Mouse (Mus musculus) heart, embryonic 15.5 days (tissue): ENCODE results near the gene Coch. TPM values are rescaled to one million over a fixed set of nuclear protein-coding genes. Genes with fewer than 3 reads are reported as not detected.

Experiments used
- ATAC-seq: fragments of 200-750 bp; cut with Nextera tagmentation; replicated peaks from 2 replicates; pipeline ENCODE4 v1.8.0; 2017; ENCODE audit warnings: low read depth, moderate TSS enrichment; ENCODE audit not compliant: insufficient number of reproducible peaks, insufficient read depth, low FRiP score
- H3K27ac ChIP-seq: fragments of 300-500 bp; sonication (generic); 2 replicates; pipeline ENCODE4 v1.5.1; 2015; ENCODE audit warnings: mild to moderate bottlenecking, inconsistent platforms
- H3K27me3 ChIP-seq: fragments of 300-500 bp; sonication (generic); 2 replicates; pipeline ENCODE4 v1.6.1; 2015; ENCODE audit warnings: inconsistent platforms
- H3K36me3 ChIP-seq: fragments of 300-500 bp; sonication (generic); 2 replicates; pipeline ENCODE4 v1.6.1; 2015; ENCODE audit warnings: mild to moderate bottlenecking, inconsistent platforms
- H3K4me1 ChIP-seq: fragments of 300-500 bp; sonication (generic); replicated peaks from 2 replicates; pipeline ENCODE4 v1.6.1; 2015; ENCODE audit warnings: inconsistent platforms
- H3K4me2 ChIP-seq: fragments of 300-500 bp; sonication (generic); 2 replicates; pipeline ENCODE4 v1.6.1; 2015; ENCODE audit warnings: inconsistent platforms, mild to moderate bottlenecking, moderate library complexity
- H3K4me3 ChIP-seq: fragments of 300-500 bp; sonication (generic); 2 replicates; pipeline ENCODE4 v1.5.1; 2015; ENCODE audit warnings: mild to moderate bottlenecking, inconsistent platforms
- H3K9ac ChIP-seq: fragments of 300-500 bp; sonication (generic); 2 replicates; pipeline ENCODE4 v1.6.1; 2015; ENCODE audit warnings: mild to moderate bottlenecking, inconsistent platforms
- H3K9me3 ChIP-seq: fragments of 300-500 bp; sonication (generic); replicated peaks from 2 replicates; pipeline ENCODE4 v1.6.1; 2016; ENCODE audit warnings: inconsistent platforms
- WGBS: fragments of 180-500 bp; shearing (Covaris S2); methylation state at CpG from one replicate; pipeline ENCODE4 v1.1.7; 2015; ENCODE audit warnings: mixed read lengths; 5-methylcytosine and 5-hydroxymethylcytosine counted together
- polyA plus RNA-seq: library from polyadenylated mRNA; unstranded; fragments of >200 nt; fragmentation: Nextera tagmentation; extraction: Ambion mirVana; gene quantifications from 2 replicates; pipeline ENCODE4 v1.2.1, GENCODE M21; 2015

Gene Coch
- polyA plus RNA-seq, 1 experiment from 2014 or later, result 1.4 TPM

GRCm38 (mm10) chr12:51594030-51594470 lies 909 bp downstream of the Coch start:
- Histone ChIP-seq H3K4me1 (peaks cover 17% of the 10 kb centered on the region), H3K4me3 (peak overlapping the region; percentile 69), H3K27ac (no peak overlapping the region), H3K9ac (peak overlapping the region; percentile 50), H3K4me2 (peak overlapping the region; percentile 99), H3K27me3 (peaks cover 55% of the 10 kb centered on the region), H3K9me3 (no peaks in the 10 kb centered on the region), H3K36me3 (no peaks in the 10 kb centered on the region)
- no peak for ATAC-seq
- WGBS, result 3% methylated on average over 18 of the region's 18 CpGs

GRCm38 (mm10) chr12:51603306-51603705 lies 10.2 kb downstream of the Coch start:
- Histone ChIP-seq H3K27me3 (no peaks in the 10 kb centered on the region), H3K27ac (no peak overlapping the region), H3K4me2 (no peak overlapping the region), H3K9ac (no peak overlapping the region), H3K4me1 (no peaks in the 10 kb centered on the region), H3K36me3 (peaks cover 15% of the 10 kb centered on the region), H3K9me3 (no peaks in the 10 kb centered on the region), H3K4me3 (no peak overlapping the region)
- no peak for ATAC-seq
- 90% methylated on average over 10 of the region's 10 CpGs for WGBS

DNA sequence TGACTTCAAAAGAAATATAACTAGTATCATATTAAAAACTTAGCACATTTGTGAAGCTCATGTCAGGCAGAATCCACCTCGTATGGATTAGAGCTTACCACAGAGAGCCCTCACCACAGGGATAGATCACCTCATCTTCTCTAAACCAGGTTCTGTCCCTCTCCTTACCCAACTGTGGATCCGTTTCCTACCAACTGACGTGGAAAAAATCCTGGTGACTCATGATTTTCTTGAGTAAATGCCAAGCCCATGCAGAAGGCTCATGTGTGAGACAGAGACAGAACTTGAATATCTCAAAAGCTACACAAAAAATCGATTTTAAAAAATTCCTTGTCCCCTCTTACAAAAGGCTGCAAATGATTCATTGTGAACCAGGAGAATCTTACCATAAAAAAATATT lies 13.0 kb downstream of the Coch start:
- ATAC-seq, result no peak
- Histone ChIP-seq H3K27ac (no peak overlapping the region), H3K4me2 (no peak overlapping the region), H3K4me3 (no peak overlapping the region), H3K27me3 (no peaks in the 10 kb centered on the region), H3K4me1 (no peaks in the 10 kb centered on the region), H3K9ac (no peak overlapping the region), H3K9me3 (no peaks in the 10 kb centered on the region), H3K36me3 (peaks cover 23% of the 10 kb centered on the region)
- 80% methylated on average over 4 of the region's 4 CpGs for WGBS

DNA sequence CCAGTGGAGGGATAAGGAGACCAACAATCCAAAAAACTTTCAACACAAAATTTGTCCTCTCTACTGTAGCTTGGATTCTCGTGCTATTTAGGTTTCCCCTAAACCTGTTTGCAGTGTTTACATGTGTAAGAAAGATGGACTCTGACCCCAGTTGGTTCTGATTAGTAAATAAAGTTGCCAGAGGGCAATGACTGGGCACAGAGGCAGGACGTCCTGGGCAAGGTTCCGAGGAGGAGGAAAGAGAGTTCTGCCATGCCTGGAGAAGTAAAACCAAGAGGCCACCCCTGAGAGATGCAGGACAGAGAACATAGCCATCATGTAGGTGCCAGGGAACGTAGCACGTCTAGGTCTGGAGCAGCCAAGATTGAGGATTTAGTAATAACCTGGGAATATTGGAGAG lies 19.2 kb downstream of the Coch start:
- 91% methylated on average over 5 of the region's 5 CpGs for WGBS
- Histone ChIP-seq H3K9ac (no peak overlapping the region), H3K9me3 (no peaks in the 10 kb centered on the region), H3K36me3 (peaks cover 56% of the 10 kb centered on the region), H3K4me2 (no peak overlapping the region), H3K4me3 (no peak overlapping the region), H3K4me1 (no peaks in the 10 kb centered on the region), H3K27me3 (no peaks in the 10 kb centered on the region), H3K27ac (no peak overlapping the region)
- no peak for ATAC-seq

DNA sequence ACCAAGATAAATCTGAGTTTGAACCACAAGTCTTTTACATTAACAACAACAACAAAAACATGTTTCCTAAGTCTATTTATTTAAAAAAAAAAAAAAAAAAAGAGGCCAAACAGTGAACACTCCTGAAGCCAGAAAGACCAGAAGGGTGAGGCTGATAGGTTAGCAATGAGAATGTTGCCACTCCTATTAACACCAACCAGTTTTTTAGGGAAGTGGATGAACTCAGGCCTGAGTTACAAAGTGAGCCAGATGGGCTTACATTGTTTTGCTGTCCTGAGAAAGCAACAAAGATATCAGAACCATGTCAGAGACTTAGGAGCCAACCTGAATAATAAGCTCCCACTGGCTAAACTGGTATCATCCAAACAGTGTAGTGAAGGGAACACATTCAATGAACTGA lies 27.4 kb downstream of the Coch start:
- Histone ChIP-seq H3K27ac (no peak overlapping the region), H3K4me3 (no peak overlapping the region), H3K36me3 (peaks cover 33% of the 10 kb centered on the region), H3K27me3 (no peaks in the 10 kb centered on the region), H3K9ac (no peak overlapping the region), H3K4me1 (no peaks in the 10 kb centered on the region), H3K9me3 (no peaks in the 10 kb centered on the region), H3K4me2 (no peak overlapping the region)
- no peak for ATAC-seq

GRCm38 (mm10) chr12:51621161-51621560 lies 28.0 kb downstream of the Coch start:
- Histone ChIP-seq H3K9me3 (no peaks in the 10 kb centered on the region), H3K27me3 (no peaks in the 10 kb centered on the region), H3K4me1 (no peaks in the 10 kb centered on the region), H3K36me3 (peaks cover 31% of the 10 kb centered on the region), H3K9ac (no peak overlapping the region), H3K4me3 (no peak overlapping the region), H3K4me2 (no peak overlapping the region), H3K27ac (no peak overlapping the region)
- no peak for ATAC-seq
- WGBS, result 75% methylated on average over 5 of the region's 5 CpGs

DNA sequence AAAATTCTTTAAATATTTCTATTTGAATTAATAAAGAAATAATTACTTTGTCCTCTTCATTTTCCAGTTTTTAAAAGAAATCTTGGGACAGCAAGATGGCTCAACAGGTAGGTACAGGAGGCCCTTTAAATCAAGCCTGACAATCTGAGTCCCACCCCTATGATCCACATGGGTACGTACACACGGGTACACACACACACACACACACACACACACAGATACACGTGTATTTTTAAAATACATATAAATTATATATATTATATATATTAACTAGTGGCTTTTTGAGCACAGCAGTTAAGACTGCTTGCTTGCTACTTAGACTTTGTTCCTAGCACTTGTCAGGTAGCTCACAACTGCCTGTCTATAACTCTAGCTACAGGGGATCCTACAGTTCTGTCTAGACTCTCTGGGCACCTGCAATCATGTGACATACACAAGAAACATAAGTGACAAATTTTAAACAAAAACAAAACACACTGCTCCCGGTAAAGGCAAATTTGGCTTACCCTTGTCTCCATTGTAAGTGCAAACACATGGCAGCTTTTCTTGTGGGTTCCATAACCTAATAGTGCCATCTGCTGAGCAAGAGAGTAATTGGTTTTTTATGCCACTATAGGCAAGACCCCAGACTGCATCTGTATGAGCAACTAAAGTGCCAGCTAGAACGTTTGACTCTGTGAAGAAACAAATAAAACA lies 29.7 kb downstream of the Coch start:
- H3K27ac ChIP-seq, result no peak overlapping the region
- H3K27me3 ChIP-seq, result no peaks in the 10 kb centered on the region
- no peak for ATAC-seq
- no peaks in the 10 kb centered on the region for H3K9me3 ChIP-seq
- H3K4me2 ChIP-seq, result no peak overlapping the region
- no peak overlapping the region for H3K4me3 ChIP-seq
- no peaks in the 10 kb centered on the region for H3K4me1 ChIP-seq
- WGBS, result 80% methylated on average over 5 of the region's 5 CpGs
- peaks cover 24% of the 10 kb centered on the region for H3K36me3 ChIP-seq
- no peak overlapping the region for H3K9ac ChIP-seq

- no peak for ATAC-seq
- Histone ChIP-seq H3K4me1 (no peaks in the 10 kb centered on the region), H3K27me3 (no peaks in the 10 kb centered on the region), H3K4me2 (no peak overlapping the region), H3K4me3 (no peak overlapping the region), H3K27ac (no peak overlapping the region), H3K9ac (no peak overlapping the region), H3K36me3 (peaks cover 20% of the 10 kb centered on the region), H3K9me3 (no peaks in the 10 kb centered on the region)
Measured at GRCm38 (mm10) chr12:51623366-51623694, 30.2 kb downstream of the Coch start.

- Histone ChIP-seq H3K4me1 (peaks cover 5% of the 10 kb centered on the region; the same call in 1 of the 2 replicates), H3K27ac (no peak overlapping the region), H3K4me3 (no peak overlapping the region), H3K4me2 (no peak overlapping the region), H3K27me3 (no peaks in the 10 kb centered on the region), H3K9me3 (no peaks in the 10 kb centered on the region), H3K9ac (no peak overlapping the region), H3K36me3 (0 out of 2 replicates have a peak, but pooled peaks cover 4% of the 10 kb centered on the region)
- 84% methylated on average over 4 of the region's 4 CpGs for WGBS
- ATAC-seq, result no peak
Measured at GRCm38 (mm10) chr12:51633481-51633880, 40.3 kb downstream of the Coch start.

- ATAC-seq, result no peak
- peak overlapping the region; percentile 42; the same call in 1 of the 2 replicates for H3K27ac ChIP-seq
- H3K36me3 ChIP-seq, result 0 out of 2 replicates have a peak, but pooled peaks cover 4% of the 10 kb centered on the region
- no peaks in the 10 kb centered on the region for H3K9me3 ChIP-seq
- H3K9ac ChIP-seq, result no peak overlapping the region
- WGBS, result 46% methylated on average over 2 of the region's 2 CpGs
- H3K4me3 ChIP-seq, result no peak overlapping the region
- H3K27me3 ChIP-seq, result no peaks in the 10 kb centered on the region
- H3K4me1 ChIP-seq, result peaks cover 5% of the 10 kb centered on the region; the same call in 1 of the 2 replicates
- no peak overlapping the region for H3K4me2 ChIP-seq
Measured at GRCm38 (mm10) chr12:51636260-51636659, 43.1 kb downstream of the Coch start.

DNA sequence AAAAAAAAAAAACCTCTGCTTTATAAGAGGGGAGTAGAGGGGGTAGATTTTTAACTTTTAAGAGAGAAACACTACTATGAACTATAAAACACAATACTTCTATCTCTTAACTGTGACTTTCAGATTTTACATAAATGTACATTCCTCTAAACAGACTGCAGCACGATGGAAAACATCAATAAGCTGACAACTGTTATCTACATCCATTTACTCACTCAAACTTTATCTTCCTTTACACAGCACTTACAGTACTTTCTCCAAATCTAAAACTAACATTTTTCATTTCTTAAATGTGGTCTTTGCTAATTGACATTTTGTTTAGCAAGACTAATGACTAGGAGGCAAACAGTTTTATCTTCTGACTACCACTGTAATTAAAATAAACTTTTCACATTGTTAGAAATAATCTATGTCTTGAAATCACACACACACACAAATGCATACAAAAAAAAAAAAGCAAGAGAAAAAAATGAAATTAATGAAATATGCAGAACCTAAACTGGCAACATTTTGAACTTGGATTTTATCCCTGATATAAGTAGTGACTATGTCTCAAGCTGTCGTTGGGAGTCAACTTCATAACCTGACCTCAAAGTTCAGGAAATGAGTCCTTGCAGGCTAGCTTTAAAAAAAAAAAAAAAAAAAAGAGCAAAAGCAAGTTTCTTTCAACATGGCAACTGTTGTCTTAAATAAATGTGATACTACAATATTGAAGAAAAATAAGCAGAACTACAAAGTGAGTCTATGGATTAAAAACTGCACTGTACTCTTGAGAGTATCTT lies 43.7 kb downstream of the Coch start:
- whole genome bisulfite sequencing, result 19% methylated on average over 2 of the region's 2 CpGs
- Histone ChIP-seq H3K27me3 (no peaks in the 10 kb centered on the region), H3K36me3 (0 out of 2 replicates have a peak, but pooled peaks cover 4% of the 10 kb centered on the region), H3K9ac (no peak overlapping the region), H3K4me2 (no peak overlapping the region), H3K27ac (no peak overlapping the region), H3K9me3 (no peaks in the 10 kb centered on the region), H3K4me3 (no peak overlapping the region), H3K4me1 (peaks cover 6% of the 10 kb centered on the region; the same call in 1 of the 2 replicates)
- ATAC-seq, result no peak
